Mouse (Mus musculus) heart, embryonic 16.5 days (tissue): ENCODE results near the gene Epha4. TPM values are rescaled to one million over a fixed set of nuclear protein-coding genes. Genes with fewer than 3 reads are reported as not detected.

Experiments
- ATAC-seq: fragments of 200-750 bp; cut with Nextera tagmentation; replicated peaks from 2 replicates; pipeline ENCODE4 v1.8.0; 2017; ENCODE audit warnings: moderate number of reproducible peaks; ENCODE audit not compliant: insufficient read depth, low FRiP score; ENCODE audit errors: extremely low read depth
- H3K27ac ChIP-seq: fragments of 300-500 bp; sonication (generic); 2 replicates; pipeline ENCODE4 v1.5.1; 2014; ENCODE audit warnings: mild to moderate bottlenecking, low read length, control low read depth, moderate library complexity
- H3K27me3 ChIP-seq: fragments of 300-500 bp; sonication (generic); 2 replicates; pipeline ENCODE4 v1.6.1; 2014; ENCODE audit warnings: low read length, mixed read lengths; ENCODE audit not compliant: control insufficient read depth, insufficient read depth
- H3K36me3 ChIP-seq: fragments of 300-500 bp; sonication (generic); 2 replicates; pipeline ENCODE4 v1.6.1; 2014; ENCODE audit not compliant: control insufficient read depth, insufficient read depth
- H3K4me1 ChIP-seq: fragments of 300-500 bp; sonication (generic); 2 replicates; pipeline ENCODE4 v1.6.1; 2014; ENCODE audit warnings: low read length, mixed read lengths; ENCODE audit not compliant: control insufficient read depth, insufficient read depth
- H3K4me2 ChIP-seq: fragments of 300-500 bp; sonication (generic); 2 replicates; pipeline ENCODE4 v1.6.1; 2014; ENCODE audit warnings: low read depth, mild to moderate bottlenecking, control low read depth, low read length
- H3K4me3 ChIP-seq: fragments of 300-500 bp; sonication (generic); 2 replicates; pipeline ENCODE4 v1.5.1; 2014; ENCODE audit warnings: mild to moderate bottlenecking, control low read depth, low read length
- H3K9ac ChIP-seq: fragments of 300-500 bp; sonication (generic); 2 replicates; pipeline ENCODE4 v1.6.1; 2014; ENCODE audit warnings: low read length, control low read depth
- H3K9me3 ChIP-seq: fragments of 300-500 bp; sonication (generic); replicated peaks from 2 replicates; pipeline ENCODE4 v1.6.1; 2016; ENCODE audit warnings: low read length; ENCODE audit not compliant: control insufficient read depth
- WGBS: fragments of 180-500 bp; shearing (Covaris S2); extraction: QIAGEN DNeasy Blood & Tissue Kit; methylation state at CpG from one replicate; pipeline ENCODE4 v1.1.7; 2014; 5-methylcytosine and 5-hydroxymethylcytosine counted together
- polyA plus RNA-seq: library from polyadenylated mRNA; unstranded; fragments of >200 nt; fragmentation: Nextera tagmentation; extraction: Ambion mirVana; gene quantifications from 2 replicates; pipeline ENCODE4 v1.2.1, GENCODE M21; 2015

The Epha4 gene
- polyA plus RNA-seq, 1 experiment from 2014 or later = 9.1 TPM

GRCm38 (mm10) chr1:77495790-77496158 lies 19.1 kb downstream of the Epha4 start:
- no peaks in the 10 kb centered on the region for H3K36me3 ChIP-seq
- peaks cover 12% of the 10 kb centered on the region for H3K4me1 ChIP-seq
- 71% methylated on average over 7 of the region's 7 CpGs for WGBS
- H3K27ac ChIP-seq = no peak overlapping the region
- no peak overlapping the region for H3K4me3 ChIP-seq
- H3K27me3 ChIP-seq = no peaks in the 10 kb centered on the region
- no peak for ATAC-seq
- H3K9ac ChIP-seq = no peak overlapping the region
- no peaks in the 10 kb centered on the region for H3K9me3 ChIP-seq
- H3K4me2 ChIP-seq = no peak overlapping the region

- H3K4me1 ChIP-seq = peaks cover 12% of the 10 kb centered on the region
- H3K4me2 ChIP-seq = no peak overlapping the region
- 69% methylated on average over 10 of the region's 10 CpGs for WGBS
- no peak overlapping the region for H3K9ac ChIP-seq
- ATAC-seq = no peak
- H3K27me3 ChIP-seq = no peaks in the 10 kb centered on the region
- no peaks in the 10 kb centered on the region for H3K9me3 ChIP-seq
- H3K27ac ChIP-seq = no peak overlapping the region
- H3K4me3 ChIP-seq = no peak overlapping the region
- H3K36me3 ChIP-seq = no peaks in the 10 kb centered on the region
Measured at GRCm38 (mm10) chr1:77495030-77495789, 19.7 kb downstream of the Epha4 start.

GRCm38 (mm10) chr1:77493841-77494635 lies 20.9 kb downstream of the Epha4 start:
- Histone ChIP-seq H3K36me3 (no peaks in the 10 kb centered on the region), H3K4me3 (no peak overlapping the region), H3K27me3 (no peaks in the 10 kb centered on the region), H3K4me1 (peaks cover 12% of the 10 kb centered on the region), H3K9ac (no peak overlapping the region), H3K4me2 (no peak overlapping the region), H3K27ac (no peak overlapping the region), H3K9me3 (no peaks in the 10 kb centered on the region)
- 69% methylated on average over 10 of the region's 10 CpGs for WGBS
- no peak for ATAC-seq

GRCm38 (mm10) chr1:77490166-77490565 lies 24.7 kb downstream of the Epha4 start:
- Histone ChIP-seq H3K4me2 (no peak overlapping the region), H3K9ac (no peak overlapping the region), H3K9me3 (no peaks in the 10 kb centered on the region), H3K36me3 (no peaks in the 10 kb centered on the region), H3K27ac (no peak overlapping the region), H3K4me3 (no peak overlapping the region), H3K27me3 (no peaks in the 10 kb centered on the region), H3K4me1 (peaks cover 5% of the 10 kb centered on the region; the same call in 1 of the 2 replicates)
- ATAC-seq = no peak
- WGBS = 92% methylated on average over 6 of the region's 6 CpGs

GRCm38 (mm10) chr1:77489387-77489786 lies 25.5 kb downstream of the Epha4 start:
- no peak overlapping the region for H3K27ac ChIP-seq
- no peaks in the 10 kb centered on the region for H3K9me3 ChIP-seq
- H3K4me1 ChIP-seq = peaks cover 5% of the 10 kb centered on the region; the same call in 1 of the 2 replicates
- no peak overlapping the region for H3K9ac ChIP-seq
- no peaks in the 10 kb centered on the region for H3K27me3 ChIP-seq
- no peak for ATAC-seq
- no peaks in the 10 kb centered on the region for H3K36me3 ChIP-seq
- 79% methylated on average over 7 of the region's 7 CpGs for WGBS
- no peak overlapping the region for H3K4me3 ChIP-seq
- no peak overlapping the region for H3K4me2 ChIP-seq

GRCm38 (mm10) chr1:77487856-77488462 lies 26.9 kb downstream of the Epha4 start:
- H3K4me2 ChIP-seq = no peak overlapping the region
- H3K4me3 ChIP-seq = no peak overlapping the region
- H3K9me3 ChIP-seq = no peaks in the 10 kb centered on the region
- ATAC-seq = no peak
- H3K27ac ChIP-seq = no peak overlapping the region
- no peaks in the 10 kb centered on the region for H3K27me3 ChIP-seq
- H3K36me3 ChIP-seq = no peaks in the 10 kb centered on the region
- no peak overlapping the region for H3K9ac ChIP-seq
- WGBS = 72% methylated on average over 13 of the region's 13 CpGs
- H3K4me1 ChIP-seq = peaks cover 5% of the 10 kb centered on the region; the same call in 1 of the 2 replicates

- Histone ChIP-seq H3K9ac (no peak overlapping the region), H3K27me3 (no peaks in the 10 kb centered on the region), H3K4me2 (no peak overlapping the region), H3K9me3 (no peaks in the 10 kb centered on the region), H3K4me1 (no peaks in the 10 kb centered on the region), H3K27ac (no peak overlapping the region), H3K4me3 (no peak overlapping the region), H3K36me3 (no peaks in the 10 kb centered on the region)
- no peak for ATAC-seq
- 75% methylated on average over 6 of the region's 6 CpGs for WGBS
Measured at GRCm38 (mm10) chr1:77484766-77485596, 29.9 kb downstream of the Epha4 start.

- ATAC-seq = no peak
- no peaks in the 10 kb centered on the region for H3K27me3 ChIP-seq
- no peak overlapping the region for H3K4me2 ChIP-seq
- WGBS = 81% methylated on average over 3 of the region's 3 CpGs
- H3K27ac ChIP-seq = no peak overlapping the region
- H3K4me3 ChIP-seq = no peak overlapping the region
- H3K36me3 ChIP-seq = no peaks in the 10 kb centered on the region
- H3K4me1 ChIP-seq = no peaks in the 10 kb centered on the region
- H3K9ac ChIP-seq = no peak overlapping the region
- H3K9me3 ChIP-seq = no peaks in the 10 kb centered on the region
Measured at GRCm38 (mm10) chr1:77475808-77476413, 39.0 kb downstream of the Epha4 start.
